Mouse (Mus musculus): ENCODE data around the gene Phf21b. TPM values are rescaled to one million over a fixed set of nuclear protein-coding genes. Genes with fewer than 3 reads are reported as not detected.
A peak's percentile ranks its signal among the peaks of the same experiment; 100 is the strongest.

Phf21b gene
- total and polyA plus RNA-seq, 2 experiments from 2014 or later = 0.04 to 0.05 TPM

DNA sequence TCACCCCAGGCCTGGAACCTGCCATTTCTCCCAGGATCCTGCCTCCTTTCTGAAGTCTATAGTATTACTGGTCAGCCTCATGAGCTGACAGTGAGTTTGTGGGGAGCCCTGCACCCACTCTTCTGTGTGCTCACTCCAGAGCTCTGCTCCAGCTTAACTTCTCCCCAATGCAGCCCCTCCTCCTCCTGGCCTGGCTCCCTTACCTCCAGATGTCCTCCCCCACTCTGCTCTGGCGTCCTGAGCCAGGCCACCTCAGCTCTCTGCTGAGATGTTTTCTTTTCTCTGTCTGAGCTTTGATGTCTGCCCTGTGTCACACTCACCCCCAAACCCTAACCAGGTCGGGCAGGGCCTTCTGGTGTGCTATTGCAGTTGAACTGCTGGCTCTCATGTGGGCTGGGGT, 111.5 kb downstream of the Phf21b start:
- Histone ChIP-seq H3K4me3 (ENCODE audit: low read depth, low read length) (no peak overlapping the region), H3K27me3 (ENCODE audit: control insufficient read depth, insufficient read depth, low read length) (no peaks in the 10 kb centered on the region), H3K9ac (replicated peaks; ENCODE audit: low read depth, low read length) (no peak overlapping the region), H3K4me1 (ENCODE audit: control insufficient read depth, insufficient read depth) (peaks cover 9% of the 10 kb centered on the region; the same call in 1 of the 2 replicates), H3K9me3 (replicated peaks; ENCODE audit: control insufficient read depth, low read length) (no peaks in the 10 kb centered on the region), H3K27ac (ENCODE audit: low read depth) (no peak overlapping the region), H3K36me3 (replicated peaks; ENCODE audit: control insufficient read depth, insufficient read depth, low read length) (no peaks in the 10 kb centered on the region), H3K4me2 (ENCODE audit: low read depth, low read length) (no peak overlapping the region)
- 28% methylated on average over 2 of the region's 2 CpGs for WGBS
- no peak for ATAC-seq (ENCODE audit: insufficient read depth, low read depth)
- TF ChIP-seq EP300 (IDR thresholded peaks at IDR 0.05; ENCODE audit: low read depth) (no peak), CTCF (IDR thresholded peaks at IDR 0.05; ENCODE audit: low read depth) (no peak)
- DNase-seq (ENCODE audit: low spot score) = no peak

- ATAC-seq (ENCODE audit: insufficient read depth, low read depth) (no peak), DNase-seq (ENCODE audit: low spot score) (no peak)
- no peak overlapping the region for H3K27ac ChIP-seq (ENCODE audit: low read depth)
- no peaks in the 10 kb centered on the region for H3K36me3 ChIP-seq (replicated peaks; ENCODE audit: control insufficient read depth, insufficient read depth, low read length)
- H3K4me1 ChIP-seq (ENCODE audit: control insufficient read depth, insufficient read depth) = peaks cover 9% of the 10 kb centered on the region; the same call in 1 of the 2 replicates
- no peak overlapping the region for H3K4me2 ChIP-seq (ENCODE audit: low read depth, low read length)
- H3K9ac ChIP-seq (replicated peaks; ENCODE audit: low read depth, low read length) = no peak overlapping the region
- no peaks in the 10 kb centered on the region for H3K9me3 ChIP-seq (replicated peaks; ENCODE audit: control insufficient read depth, low read length)
- TF ChIP-seq EP300 (IDR thresholded peaks at IDR 0.05; ENCODE audit: low read depth) (no peak), CTCF (IDR thresholded peaks at IDR 0.05; ENCODE audit: low read depth) (no peak)
- H3K27me3 ChIP-seq (ENCODE audit: control insufficient read depth, insufficient read depth, low read length) = no peaks in the 10 kb centered on the region
- WGBS = 24% methylated on average over 3 of the region's 3 CpGs
- H3K4me3 ChIP-seq (ENCODE audit: low read depth, low read length) = no peak overlapping the region
Measured at GRCm38 (mm10) chr15:84743347-84743746, 112.5 kb downstream of the Phf21b start.

DNA sequence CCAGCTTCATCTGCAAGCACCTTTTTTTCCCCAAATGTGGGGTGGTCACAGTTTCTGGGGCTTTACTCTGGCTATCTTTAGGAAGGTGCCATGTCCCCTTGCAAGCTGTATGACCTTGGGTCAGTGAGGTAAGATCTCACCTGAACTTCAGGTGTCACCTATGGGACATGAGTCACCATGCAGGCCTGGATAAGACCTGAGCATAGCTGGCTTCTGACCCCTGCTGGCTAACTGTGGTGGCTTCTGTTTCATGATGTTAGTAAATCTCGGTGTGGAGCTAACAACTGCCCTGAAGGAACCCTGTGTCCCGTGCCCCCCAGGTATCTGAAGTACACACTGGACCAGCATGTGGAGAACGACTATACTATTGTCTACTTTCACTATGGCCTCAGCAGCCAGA, 114.3 kb downstream of the Phf21b start:
- H3K36me3 ChIP-seq (replicated peaks; ENCODE audit: control insufficient read depth, insufficient read depth, low read length) = no peaks in the 10 kb centered on the region
- no peak for ATAC-seq (ENCODE audit: insufficient read depth, low read depth)
- no peak overlapping the region for H3K27ac ChIP-seq (ENCODE audit: low read depth)
- H3K9me3 ChIP-seq (replicated peaks; ENCODE audit: control insufficient read depth, low read length) = no peaks in the 10 kb centered on the region
- no peak overlapping the region for H3K4me2 ChIP-seq (ENCODE audit: low read depth, low read length)
- H3K9ac ChIP-seq (replicated peaks; ENCODE audit: low read depth, low read length) = no peak overlapping the region
- H3K4me1 ChIP-seq (ENCODE audit: control insufficient read depth, insufficient read depth) = peaks cover 9% of the 10 kb centered on the region; the same call in 1 of the 2 replicates
- TF ChIP-seq CTCF (IDR thresholded peaks at IDR 0.05; ENCODE audit: low read depth) (0 out of 2 replicates have a peak, but pooled peaks have one; percentile 15), EP300 (IDR thresholded peaks at IDR 0.05; ENCODE audit: low read depth) (no peak)
- WGBS = 72% methylated on average over 3 of the region's 3 CpGs
- H3K4me3 ChIP-seq (ENCODE audit: low read depth, low read length) = no peak overlapping the region
- no peak for DNase-seq (ENCODE audit: low spot score)
- no peaks in the 10 kb centered on the region for H3K27me3 ChIP-seq (ENCODE audit: control insufficient read depth, insufficient read depth, low read length)

DNA sequence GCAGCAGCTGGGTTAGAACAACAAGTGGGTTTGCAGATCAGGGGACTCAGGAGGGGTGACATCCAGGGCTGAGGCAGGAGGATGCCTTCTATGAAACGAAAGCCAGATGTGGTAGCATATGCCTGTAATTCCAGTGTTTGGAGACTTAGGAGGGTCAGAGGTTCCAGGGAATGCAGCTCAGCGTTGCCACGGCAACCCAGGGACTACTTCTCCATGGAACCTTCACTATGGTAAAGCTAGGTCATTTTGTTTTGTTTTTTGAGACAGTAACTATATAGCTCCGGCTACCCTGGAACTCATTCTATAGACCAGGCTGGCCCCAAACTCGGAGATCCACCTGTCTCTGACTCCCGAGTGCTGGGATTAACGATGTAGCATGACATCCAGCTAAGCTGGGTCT, 117.6 kb downstream of the Phf21b start:
- no peak for DNase-seq (ENCODE audit: low spot score)
- TF ChIP-seq CTCF (IDR thresholded peaks at IDR 0.05; ENCODE audit: low read depth) (no peak), EP300 (IDR thresholded peaks at IDR 0.05; ENCODE audit: low read depth) (no peak)

GRCm38 (mm10) chr15:84736994-84737346, 118.9 kb downstream of the Phf21b start:
- H3K4me1 ChIP-seq (ENCODE audit: control insufficient read depth, insufficient read depth) = 0 out of 2 replicates have a peak, but pooled peaks cover 3% of the 10 kb centered on the region

More for the DNA sequence above, 117.6 kb downstream of the Phf21b start:
- no peaks in the 10 kb centered on the region for H3K36me3 ChIP-seq (replicated peaks; ENCODE audit: control insufficient read depth, insufficient read depth, low read length)
- no peak overlapping the region for H3K4me3 ChIP-seq (ENCODE audit: low read depth, low read length)
- H3K27ac ChIP-seq (ENCODE audit: low read depth) = no peak overlapping the region
- no peaks in the 10 kb centered on the region for H3K9me3 ChIP-seq (replicated peaks; ENCODE audit: control insufficient read depth, low read length)
- no peak overlapping the region for H3K4me2 ChIP-seq (ENCODE audit: low read depth, low read length)
- H3K27me3 ChIP-seq (ENCODE audit: control insufficient read depth, insufficient read depth, low read length) = no peaks in the 10 kb centered on the region
- no peaks in the 10 kb centered on the region for H3K4me1 ChIP-seq (ENCODE audit: control insufficient read depth, insufficient read depth)
- 89% methylated on average over 7 of the region's 7 CpGs for WGBS
- H3K9ac ChIP-seq (replicated peaks; ENCODE audit: low read depth, low read length) = no peak overlapping the region
- ATAC-seq (ENCODE audit: insufficient read depth, low read depth) = no peak

GRCm38 (mm10) chr15:84736346-84736993, 119.4 kb downstream of the Phf21b start:
- ATAC-seq (ENCODE audit: insufficient read depth, low read depth) = no peak
- H3K4me3 ChIP-seq (ENCODE audit: low read depth, low read length) = no peak overlapping the region
- WGBS = 74% methylated on average over 11 of the region's 11 CpGs
- H3K27ac ChIP-seq (ENCODE audit: low read depth) = no peak overlapping the region
- H3K9me3 ChIP-seq (replicated peaks; ENCODE audit: control insufficient read depth, low read length) = no peaks in the 10 kb centered on the region
- 0 out of 2 replicates have a peak, but pooled peaks cover 3% of the 10 kb centered on the region for H3K4me1 ChIP-seq (ENCODE audit: control insufficient read depth, insufficient read depth)
- TF ChIP-seq EP300 (IDR thresholded peaks at IDR 0.05; ENCODE audit: low read depth) (no peak), CTCF (IDR thresholded peaks at IDR 0.05; ENCODE audit: low read depth) (no peak)
- no peak overlapping the region for H3K9ac ChIP-seq (replicated peaks; ENCODE audit: low read depth, low read length)
- H3K36me3 ChIP-seq (replicated peaks; ENCODE audit: control insufficient read depth, insufficient read depth, low read length) = no peaks in the 10 kb centered on the region
- DNase-seq (ENCODE audit: low spot score) = no peak
- H3K27me3 ChIP-seq (ENCODE audit: control insufficient read depth, insufficient read depth, low read length) = no peaks in the 10 kb centered on the region
- no peak overlapping the region for H3K4me2 ChIP-seq (ENCODE audit: low read depth, low read length)

More at GRCm38 (mm10) chr15:84736994-84737346, 118.9 kb downstream of the Phf21b start:
- WGBS = 46% methylated on average over 2 of the region's 4 CpGs
- Histone ChIP-seq H3K9ac (replicated peaks; ENCODE audit: low read depth, low read length) (no peak overlapping the region), H3K4me2 (ENCODE audit: low read depth, low read length) (no peak overlapping the region), H3K4me3 (ENCODE audit: low read depth, low read length) (no peak overlapping the region), H3K9me3 (replicated peaks; ENCODE audit: control insufficient read depth, low read length) (no peaks in the 10 kb centered on the region), H3K36me3 (replicated peaks; ENCODE audit: control insufficient read depth, insufficient read depth, low read length) (no peaks in the 10 kb centered on the region), H3K27me3 (ENCODE audit: control insufficient read depth, insufficient read depth, low read length) (no peaks in the 10 kb centered on the region), H3K27ac (ENCODE audit: low read depth) (no peak overlapping the region)
- ATAC-seq (ENCODE audit: insufficient read depth, low read depth) = no peak
- no peak for DNase-seq (ENCODE audit: low spot score)
- no peak for TF ChIP-seq CTCF (IDR thresholded peaks at IDR 0.05; ENCODE audit: low read depth)
- no peak for TF ChIP-seq EP300 (IDR thresholded peaks at IDR 0.05; ENCODE audit: low read depth)

Other genes with a start within 250 kb of the Phf21b start
- 7.3 and 14.8 TPM in 2 replicates for gene Prr5, start 186.4 kb downstream of the Phf21b start, total RNA-seq (2014; rRNA removed; ENCODE audit: low replicate concordance)
- 5.6 and 6.5 TPM in 2 replicates for gene Prr5, start 186.4 kb downstream of the Phf21b start, polyA plus RNA-seq (2015; fragmentation: Nextera tagmentation; extraction: Ambion mirVana)
- 3.7 TPM in 1 of 2 replicates, not detected in the other for gene Arhgap8, start 136.0 kb downstream of the Phf21b start, total RNA-seq (2014; rRNA removed; ENCODE audit: low replicate concordance)
- 1.2 and 1.3 TPM in 2 replicates for gene Arhgap8, start 136.0 kb downstream of the Phf21b start, polyA plus RNA-seq (2015; fragmentation: Nextera tagmentation; extraction: Ambion mirVana)
- 0.08 and 0.12 TPM in 2 replicates for gene Gm29666, start 64.0 kb upstream of the Phf21b start, total RNA-seq (2014; rRNA removed; ENCODE audit: low replicate concordance)
- 0.10 and 0.16 TPM in 2 replicates for gene Gm29666, start 64.0 kb upstream of the Phf21b start, polyA plus RNA-seq (2015; fragmentation: Nextera tagmentation; extraction: Ambion mirVana)
- 11.8 and 14.6 TPM in 2 replicates for gene Nup50, start 67.4 kb upstream of the Phf21b start, total RNA-seq (2014; rRNA removed; ENCODE audit: low replicate concordance)
- gene Nup50, start 67.4 kb upstream of the Phf21b start, polyA plus RNA-seq (2015; fragmentation: Nextera tagmentation; extraction: Ambion mirVana) = 10.7 and 11.4 TPM in 2 replicates
- gene 5031439G07Rik, start 132.5 kb upstream of the Phf21b start, total RNA-seq (2014; rRNA removed; ENCODE audit: low replicate concordance) = 18.7 and 27.3 TPM in 2 replicates
- 2.2 TPM in 2 replicates for gene 5031439G07Rik, start 132.5 kb upstream of the Phf21b start, polyA plus RNA-seq (2015; fragmentation: Nextera tagmentation; extraction: Ambion mirVana)
- 0.27 and 125 TPM in 2 replicates for gene Upk3a, start 161.1 kb upstream of the Phf21b start, total RNA-seq (2014; rRNA removed; ENCODE audit: low replicate concordance)
- 0.11 TPM in 1 of 2 replicates, not detected in the other for gene Upk3a, start 161.1 kb upstream of the Phf21b start, polyA plus RNA-seq (2015; fragmentation: Nextera tagmentation; extraction: Ambion mirVana)
- gene Fam118a, start 172.9 kb upstream of the Phf21b start, total RNA-seq (2014; rRNA removed; ENCODE audit: low replicate concordance) = 9.9 and 11.1 TPM in 2 replicates
- gene Fam118a, start 172.9 kb upstream of the Phf21b start, polyA plus RNA-seq (2015; fragmentation: Nextera tagmentation; extraction: Ambion mirVana) = 10.5 and 11.5 TPM in 2 replicates

Measured in heart, postnatal 0 days (tissue).